Mouse (Mus musculus) liver, embryonic 12.5 days (tissue): ENCODE measurements around the gene Plac1. TPM values are rescaled to one million over a fixed set of nuclear protein-coding genes. Genes with fewer than 3 reads are reported as not detected.

Source experiments
- ATAC-seq: fragments of 200-750 bp; cut with Nextera tagmentation; 2 replicates; pipeline ENCODE4 v1.8.0; 2017; ENCODE audit warnings: moderate number of reproducible peaks, mild to moderate bottlenecking, moderate library complexity
- H3K27ac ChIP-seq: fragments of 300-500 bp; sonication (generic); 2 replicates; pipeline ENCODE4 v1.5.1; 2016; ENCODE audit warnings: mild to moderate bottlenecking
- H3K27me3 ChIP-seq: fragments of 300-500 bp; sonication (generic); replicated peaks from 2 replicates; pipeline ENCODE4 v1.6.1; 2016; ENCODE audit warnings: mild to moderate bottlenecking, moderate library complexity
- H3K36me3 ChIP-seq: fragments of 300-500 bp; sonication (generic); 2 replicates; pipeline ENCODE4 v1.6.1; 2016; ENCODE audit warnings: mild to moderate bottlenecking, moderate library complexity
- H3K4me1 ChIP-seq: fragments of 300-500 bp; sonication (generic); 2 replicates; pipeline ENCODE4 v1.6.1; 2016
- H3K4me2 ChIP-seq: fragments of 300-500 bp; sonication (generic); 2 replicates; pipeline ENCODE4 v1.6.1; 2016; ENCODE audit warnings: mild to moderate bottlenecking, moderate library complexity
- H3K4me3 ChIP-seq: fragments of 300-500 bp; sonication (generic); 2 replicates; pipeline ENCODE4 v1.5.1; 2016; ENCODE audit warnings: mild to moderate bottlenecking, moderate library complexity
- H3K9ac ChIP-seq: fragments of 300-500 bp; sonication (generic); 2 replicates; pipeline ENCODE4 v1.6.1; 2016; ENCODE audit warnings: mild to moderate bottlenecking, moderate library complexity
- H3K9me3 ChIP-seq: fragments of 300-500 bp; sonication (generic); replicated peaks from 2 replicates; pipeline ENCODE4 v1.6.1; 2016; ENCODE audit warnings: mild to moderate bottlenecking, moderate library complexity
- WGBS: fragments of 180-500 bp; shearing (Covaris S2); methylation state at CpG from one replicate; pipeline ENCODE4 v1.1.7; 2016; ENCODE audit not compliant: insufficient replicate concordance; 5-methylcytosine and 5-hydroxymethylcytosine counted together
- polyA plus RNA-seq: library from polyadenylated mRNA; unstranded; fragments of >200 nt; fragmentation: Nextera tagmentation; extraction: Ambion mirVana; gene quantifications from 2 replicates; pipeline ENCODE4 v1.2.1, GENCODE M21; 2016

Plac1 gene
- polyA plus RNA-seq, 1 experiment from 2014 or later: 3.0 TPM

GRCm38 (mm10) chrX:53188692-53189091, 51.2 kb downstream of the Plac1 start:
- WGBS: 70% methylated on average over 1 of the region's 1 CpGs

GRCm38 (mm10) chrX:53179801-53180200, 60.1 kb downstream of the Plac1 start:
- H3K36me3 ChIP-seq: no peaks in the 10 kb centered on the region
- H3K4me1 ChIP-seq: no peaks in the 10 kb centered on the region
- no peak for ATAC-seq
- H3K9me3 ChIP-seq: no peaks in the 10 kb centered on the region
- no peak overlapping the region for H3K4me3 ChIP-seq
- H3K4me2 ChIP-seq: no peak overlapping the region
- H3K27me3 ChIP-seq: no peaks in the 10 kb centered on the region
- no peak overlapping the region for H3K27ac ChIP-seq
- no peak overlapping the region for H3K9ac ChIP-seq
- WGBS: 67% methylated on average over 3 of the region's 3 CpGs

More at GRCm38 (mm10) chrX:53188692-53189091, 51.2 kb downstream of the Plac1 start:
- ATAC-seq: no peak
- no peak overlapping the region for H3K4me2 ChIP-seq
- H3K27ac ChIP-seq: no peak overlapping the region
- no peak overlapping the region for H3K9ac ChIP-seq
- H3K4me1 ChIP-seq: no peaks in the 10 kb centered on the region
- no peaks in the 10 kb centered on the region for H3K9me3 ChIP-seq
- H3K36me3 ChIP-seq: no peaks in the 10 kb centered on the region
- no peaks in the 10 kb centered on the region for H3K27me3 ChIP-seq
- no peak overlapping the region for H3K4me3 ChIP-seq

GRCm38 (mm10) chrX:53176296-53176695, 63.6 kb downstream of the Plac1 start:
- H3K4me1 ChIP-seq: no peaks in the 10 kb centered on the region
- no peak overlapping the region for H3K4me2 ChIP-seq
- no peak overlapping the region for H3K9ac ChIP-seq
- WGBS: 77% methylated on average over 5 of the region's 5 CpGs
- H3K9me3 ChIP-seq: no peaks in the 10 kb centered on the region
- no peak overlapping the region for H3K27ac ChIP-seq
- H3K27me3 ChIP-seq: no peaks in the 10 kb centered on the region
- ATAC-seq: no peak
- H3K4me3 ChIP-seq: no peak overlapping the region
- H3K36me3 ChIP-seq: no peaks in the 10 kb centered on the region

- Histone ChIP-seq H3K4me1 (no peaks in the 10 kb centered on the region), H3K36me3 (no peaks in the 10 kb centered on the region), H3K27me3 (no peaks in the 10 kb centered on the region; the same call in 1 of the 2 replicates), H3K4me3 (no peak overlapping the region), H3K27ac (no peak overlapping the region), H3K9ac (no peak overlapping the region), H3K9me3 (no peaks in the 10 kb centered on the region), H3K4me2 (no peak overlapping the region)
- 50% methylated on average over 2 of the region's 2 CpGs for WGBS
- no peak for ATAC-seq
Measured at GRCm38 (mm10) chrX:53168623-53169022, 71.3 kb downstream of the Plac1 start.

DNA sequence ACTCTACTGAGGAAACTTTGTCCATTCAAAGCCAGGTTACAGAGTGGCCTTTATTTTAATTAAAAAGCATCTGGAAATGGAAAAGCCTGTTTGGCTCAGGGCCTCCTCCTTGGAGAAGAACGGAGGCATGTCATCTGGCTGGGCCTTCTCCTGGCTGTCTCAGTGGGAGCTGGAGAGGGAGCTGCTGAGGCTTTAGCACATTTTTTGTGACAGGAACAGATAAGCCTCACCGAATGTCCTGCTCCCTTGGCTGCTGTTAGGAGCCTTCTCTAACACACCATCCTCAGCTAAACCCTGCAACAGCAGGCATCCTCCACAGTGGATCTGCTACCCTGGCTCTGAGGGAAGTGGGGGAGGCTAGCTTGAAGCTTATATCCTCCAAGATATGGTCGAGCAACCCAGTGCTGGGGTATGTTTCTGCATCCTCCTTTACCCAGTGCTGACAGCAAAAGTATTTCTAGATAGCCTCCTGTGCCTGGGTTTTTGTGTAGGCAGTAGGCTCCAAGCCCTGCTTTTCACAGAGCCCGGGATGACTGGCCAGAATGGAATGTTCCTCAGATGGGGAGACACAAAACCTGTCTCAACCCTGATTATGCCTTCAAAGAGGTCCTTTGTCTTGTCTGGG, 72.9 kb downstream of the Plac1 start:
- no peak overlapping the region for H3K4me3 ChIP-seq
- no peak overlapping the region for H3K9ac ChIP-seq
- H3K9me3 ChIP-seq: no peaks in the 10 kb centered on the region
- H3K4me2 ChIP-seq: no peak overlapping the region
- H3K4me1 ChIP-seq: no peaks in the 10 kb centered on the region
- no peak for ATAC-seq
- no peaks in the 10 kb centered on the region for H3K36me3 ChIP-seq
- no peaks in the 10 kb centered on the region; the same call in 1 of the 2 replicates for H3K27me3 ChIP-seq
- WGBS: 31% methylated on average over 4 of the region's 4 CpGs
- no peak overlapping the region for H3K27ac ChIP-seq

GRCm38 (mm10) chrX:53166251-53166900, 73.5 kb downstream of the Plac1 start:
- H3K4me2 ChIP-seq: no peak overlapping the region
- no peaks in the 10 kb centered on the region for H3K36me3 ChIP-seq
- H3K9me3 ChIP-seq: no peaks in the 10 kb centered on the region
- no peak overlapping the region for H3K4me3 ChIP-seq
- no peak overlapping the region for H3K9ac ChIP-seq
- 45% methylated on average over 15 of the region's 15 CpGs for WGBS
- no peaks in the 10 kb centered on the region for H3K4me1 ChIP-seq
- no peaks in the 10 kb centered on the region; the same call in none of the 2 replicates for H3K27me3 ChIP-seq
- ATAC-seq: no peak
- H3K27ac ChIP-seq: no peak overlapping the region

DNA sequence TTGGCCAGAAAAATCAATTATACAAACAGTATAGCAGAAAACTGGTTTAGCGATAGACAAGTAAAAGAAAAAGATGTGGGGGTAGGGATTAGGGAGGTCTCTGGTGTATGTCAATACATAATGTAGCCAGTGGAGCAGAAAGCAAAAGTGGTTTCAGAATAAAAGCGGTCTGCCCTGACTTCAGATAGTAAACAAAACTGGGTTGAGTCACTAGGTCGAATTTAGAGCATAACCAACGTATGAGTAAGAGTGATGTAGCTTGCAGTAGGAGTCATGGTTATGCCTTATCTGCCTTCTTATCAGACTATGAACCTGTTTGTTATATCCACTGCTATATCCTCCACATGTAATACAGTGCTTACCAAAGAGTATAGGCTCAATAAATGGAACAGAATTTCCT, 77.3 kb downstream of the Plac1 start:
- H3K9me3 ChIP-seq: no peaks in the 10 kb centered on the region
- no peak overlapping the region for H3K4me2 ChIP-seq
- no peak overlapping the region for H3K27ac ChIP-seq
- H3K9ac ChIP-seq: no peak overlapping the region
- no peaks in the 10 kb centered on the region for H3K4me1 ChIP-seq
- no peak for ATAC-seq
- WGBS: 42% methylated on average over 4 of the region's 4 CpGs
- H3K36me3 ChIP-seq: no peaks in the 10 kb centered on the region
- H3K27me3 ChIP-seq: no peaks in the 10 kb centered on the region; the same call in none of the 2 replicates
- H3K4me3 ChIP-seq: no peak overlapping the region

DNA sequence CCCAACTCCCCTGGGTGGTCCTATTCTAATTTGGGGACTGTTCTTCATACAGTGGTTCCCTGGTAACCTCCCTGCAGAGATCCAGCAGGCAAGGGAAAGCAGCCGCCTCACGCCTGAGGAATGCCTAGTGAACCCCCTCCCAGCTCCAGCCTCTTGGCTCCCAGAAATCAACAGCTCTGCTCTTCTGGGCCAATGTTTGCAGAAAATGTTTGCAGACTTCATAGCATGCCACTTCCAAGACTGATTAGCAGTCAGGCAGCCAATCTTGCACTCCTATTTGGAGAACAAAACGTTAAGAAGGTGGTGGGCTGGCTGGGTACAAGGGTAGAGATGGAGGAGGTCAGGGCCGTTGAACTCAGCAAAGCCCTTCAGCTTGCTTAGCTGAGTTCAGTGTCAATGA, 78.3 kb downstream of the Plac1 start:
- Histone ChIP-seq H3K9me3 (no peaks in the 10 kb centered on the region), H3K27me3 (no peaks in the 10 kb centered on the region; the same call in none of the 2 replicates), H3K27ac (no peak overlapping the region), H3K4me3 (no peak overlapping the region), H3K4me1 (no peaks in the 10 kb centered on the region), H3K4me2 (no peak overlapping the region), H3K9ac (no peak overlapping the region), H3K36me3 (no peaks in the 10 kb centered on the region)
- ATAC-seq: no peak
- WGBS: 68% methylated on average over 4 of the region's 4 CpGs

DNA sequence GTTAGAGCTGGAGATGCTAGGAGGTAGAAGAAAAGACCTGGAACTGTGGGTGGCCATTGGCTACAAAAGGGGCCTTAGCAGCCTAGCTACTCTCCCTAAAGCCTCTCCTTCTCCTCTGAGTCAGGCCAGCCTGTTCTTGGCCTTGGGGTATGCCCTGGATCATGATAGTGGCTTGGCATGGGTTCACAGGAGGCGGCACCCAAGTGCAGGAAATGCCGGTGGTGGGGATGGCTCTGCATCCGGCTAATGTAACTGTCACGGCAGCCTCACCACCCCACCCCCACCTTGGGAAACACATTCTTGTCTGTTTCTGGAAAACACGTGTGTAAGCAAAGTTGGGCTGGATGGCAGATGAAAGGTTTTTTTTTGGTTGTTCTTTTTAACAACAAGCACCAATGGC, 78.8 kb downstream of the Plac1 start:
- Histone ChIP-seq H3K9me3 (no peaks in the 10 kb centered on the region), H3K27ac (no peak overlapping the region), H3K36me3 (no peaks in the 10 kb centered on the region), H3K4me2 (no peak overlapping the region), H3K27me3 (no peaks in the 10 kb centered on the region; the same call in none of the 2 replicates), H3K9ac (no peak overlapping the region), H3K4me3 (no peak overlapping the region), H3K4me1 (no peaks in the 10 kb centered on the region)
- WGBS: 30% methylated on average over 5 of the region's 5 CpGs
- no peak for ATAC-seq

GRCm38 (mm10) chrX:53148039-53148438, 91.9 kb downstream of the Plac1 start:
- no peak for ATAC-seq
- Histone ChIP-seq H3K4me3 (no peak overlapping the region), H3K27ac (no peak overlapping the region), H3K36me3 (no peaks in the 10 kb centered on the region), H3K27me3 (peaks cover 9% of the 10 kb centered on the region; the same call in 1 of the 2 replicates), H3K9me3 (no peaks in the 10 kb centered on the region), H3K9ac (no peak overlapping the region), H3K4me1 (no peaks in the 10 kb centered on the region), H3K4me2 (no peak overlapping the region)
- WGBS: 55% methylated on average over 2 of the region's 2 CpGs

- Histone ChIP-seq H3K36me3 (no peaks in the 10 kb centered on the region), H3K4me2 (no peak overlapping the region), H3K27me3 (peaks cover 9% of the 10 kb centered on the region; the same call in 1 of the 2 replicates), H3K4me1 (no peaks in the 10 kb centered on the region), H3K4me3 (no peak overlapping the region), H3K9ac (no peak overlapping the region), H3K27ac (no peak overlapping the region), H3K9me3 (no peaks in the 10 kb centered on the region)
- WGBS: 55% methylated on average over 5 of the region's 5 CpGs
- ATAC-seq: no peak
Measured at GRCm38 (mm10) chrX:53146389-53146917, 93.5 kb downstream of the Plac1 start.

- Histone ChIP-seq H3K27ac (no peak overlapping the region), H3K4me2 (no peak overlapping the region), H3K4me3 (no peak overlapping the region), H3K9ac (no peak overlapping the region), H3K36me3 (no peaks in the 10 kb centered on the region), H3K27me3 (no peaks in the 10 kb centered on the region; the same call in 1 of the 2 replicates), H3K9me3 (no peaks in the 10 kb centered on the region), H3K4me1 (no peaks in the 10 kb centered on the region)
- no peak for ATAC-seq
- 60% methylated on average over 2 of the region's 2 CpGs for WGBS
Measured at GRCm38 (mm10) chrX:53139641-53140040, 100.3 kb downstream of the Plac1 start.
